Mouse (Mus musculus): ENCODE measurements around the gene Kcnn1.

DNA sequence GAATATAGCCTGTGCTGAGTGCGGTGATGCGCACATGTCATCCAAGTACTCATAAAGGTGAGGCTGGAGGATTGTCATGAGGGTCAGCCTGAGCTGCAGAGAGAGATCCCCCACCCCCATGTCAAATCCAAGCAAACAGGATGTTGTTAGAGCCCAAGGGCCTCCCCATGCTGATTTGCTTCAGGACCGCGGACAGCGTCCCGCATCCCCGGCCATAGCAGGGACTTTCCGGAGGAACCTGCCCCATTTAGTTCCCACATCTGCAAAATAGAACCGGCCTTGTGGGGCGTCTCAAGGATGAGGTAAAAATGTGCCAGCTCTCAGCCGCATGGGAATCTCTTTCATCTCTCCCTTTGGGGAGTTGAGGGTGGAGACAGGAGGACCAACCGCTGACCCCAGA lies 22.6 kb upstream of the Kcnn1 start:
- TF ChIP-seq CTCF (IDR thresholded peaks at IDR 0.05; ENCODE audit: extremely low read depth, insufficient read depth, insufficient read length, insufficient replicate concordance) (no peak), POLR2A (IDR thresholded peaks at IDR 0.05; ENCODE audit: low read depth, low read length) (no peak)
